Mouse (Mus musculus): Measurements from ENCODE around the gene Fgf5.

DNA sequence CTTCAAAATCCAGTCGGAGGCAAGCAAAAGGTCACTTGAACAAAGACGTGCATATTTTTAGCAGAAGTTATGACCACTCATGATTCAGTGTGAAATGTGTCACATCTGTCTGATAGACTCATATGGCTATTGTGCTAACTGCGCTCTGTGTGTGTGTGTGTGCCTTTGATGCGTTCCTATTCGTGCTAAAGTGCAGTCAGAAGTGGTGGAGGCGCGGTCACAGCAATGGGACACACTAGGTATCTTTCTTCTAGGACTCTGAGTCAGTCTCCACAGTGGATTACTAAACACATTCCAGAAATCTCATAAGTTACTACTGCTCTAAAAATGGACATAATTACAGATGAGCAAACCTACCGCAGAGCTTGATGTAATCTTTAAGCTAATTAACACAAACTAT, 36.7 kb downstream of the Fgf5 start:
- TF ChIP-seq CTCF (IDR thresholded peaks at IDR 0.05; ENCODE audit: low read depth, low read length) = no peak
- no peak for TF ChIP-seq POLR2A (IDR thresholded peaks at IDR 0.05; ENCODE audit: insufficient read depth, low read length)
- TF ChIP-seq EP300 (IDR thresholded peaks at IDR 0.05; ENCODE audit: insufficient read depth, low read depth, low read length) = no peak

Data from ES-Bruce4 (cell line).